Mouse (Mus musculus) CH12.LX (cell line): Measurements from ENCODE around the gene Btbd8. TPM values are rescaled to one million over a fixed set of nuclear protein-coding genes. Genes with fewer than 3 reads are reported as not detected.

Source experiments
- DNase-seq: peaks from one replicate; pipeline ENCODE4 v3.0.0-alpha.2; 2013; ENCODE audit errors: extremely low read depth
- H3K27ac ChIP-seq: 2 replicates; pipeline ENCODE4 v1.5.1; 2012; ENCODE audit warnings: low read depth, mild to moderate bottlenecking, control low read depth, moderate library complexity; ENCODE audit not compliant: insufficient read depth
- H3K27me3 ChIP-seq: replicated peaks from 2 replicates; pipeline ENCODE3; 2012; ENCODE audit warnings: inconsistent platforms
- H3K36me3 ChIP-seq, 2 experiments: replicated peaks in 1 of 2; 2 replicates each; pipeline versions ENCODE3 to v1.6.1; 2012; ENCODE audit warnings: inconsistent platforms in 1 of 2, low read length in 1 of 2, mild to moderate bottlenecking in 1 of 2, mixed read lengths in 1 of 2, moderate library complexity in 1 of 2; ENCODE audit not compliant: control insufficient read depth in 1 of 2, insufficient read depth in 1 of 2
- H3K4me1 ChIP-seq, 2 experiments: 2 replicates each; pipeline ENCODE4 v1.6.1; 2012; ENCODE audit warnings: inconsistent platforms in 1 of 2, moderate library complexity in 1 of 2; ENCODE audit not compliant: insufficient read depth in 2 of 2, control insufficient read depth in 1 of 2
- H3K4me2 ChIP-seq: 2 replicates; pipeline ENCODE4 v1.6.1; 2012; ENCODE audit warnings: low read depth, mild to moderate bottlenecking, control low read depth; ENCODE audit not compliant: poor library complexity, insufficient read depth, severe bottlenecking
- H3K4me3 ChIP-seq, 3 experiments: fragments of 150-350 bp in 1 of 3; sonication (generic) in 1 of 3; replicated peaks in 1 of 3; 2 replicates each; pipeline versions ENCODE3 to v1.5.1; 2011 to 2012; ENCODE audit warnings: low read depth in 2 of 3, low read length in 2 of 3, mild to moderate bottlenecking in 2 of 3, moderate library complexity in 2 of 3, control low read depth in 1 of 3, improper control_type of control experiment in 1 of 3, inconsistent platforms in 1 of 3, mixed read lengths in 1 of 3; ENCODE audit not compliant: poor library complexity in 1 of 3
- H3K79me2 ChIP-seq: replicated peaks from 2 replicates; pipeline ENCODE4 v1.6.1; 2012; ENCODE audit warnings: mild to moderate bottlenecking, moderate library complexity; ENCODE audit not compliant: control insufficient read depth, poor library complexity, insufficient read depth, severe bottlenecking; ENCODE audit errors: extremely low read depth
- H3K9ac ChIP-seq: 2 replicates; pipeline ENCODE4 v1.6.1; 2012; ENCODE audit warnings: low read depth, mild to moderate bottlenecking, control low read depth, moderate library complexity; ENCODE audit not compliant: insufficient read depth
- H3K9me3 ChIP-seq: replicated peaks from 2 replicates; pipeline ENCODE3; 2012; ENCODE audit warnings: low read length, inconsistent platforms, mixed read lengths
- BHLHE40 ChIP-seq: IDR thresholded peaks from 2 replicates; pipeline ENCODE4 v1.6.1; 2011; ENCODE audit warnings: mild to moderate bottlenecking, low read depth, low read length, improper control_type of control experiment
- CHD1 ChIP-seq: IDR thresholded peaks from 2 replicates; pipeline ENCODE4 v1.6.1; 2012; ENCODE audit warnings: low read depth, low read length, improper control_type of control experiment, inconsistent platforms
- CHD2 ChIP-seq: IDR thresholded peaks from 2 replicates; pipeline ENCODE4 v1.6.1; 2011; ENCODE audit warnings: low read length, improper control_type of control experiment
- ELF1 ChIP-seq: IDR thresholded peaks from 2 replicates; pipeline ENCODE4 v1.6.1; 2014; ENCODE audit warnings: low read depth, mild to moderate bottlenecking, inconsistent platforms, low read length, improper control_type of control experiment
- GABPA ChIP-seq: IDR thresholded peaks from 2 replicates; pipeline ENCODE4 v1.6.1; 2012; ENCODE audit warnings: low read depth, low read length, improper control_type of control experiment, inconsistent platforms; ENCODE audit not compliant: insufficient replicate concordance
- IRF4 ChIP-seq: IDR thresholded peaks from 2 replicates; pipeline ENCODE4 v1.6.1; 2014; ENCODE audit warnings: low read depth, mild to moderate bottlenecking, inconsistent platforms, low read length, improper control_type of control experiment
- KAT2A ChIP-seq: IDR thresholded peaks from 2 replicates; pipeline ENCODE4 v1.6.1; 2012; ENCODE audit warnings: low read length, improper control_type of control experiment, inconsistent platforms; ENCODE audit not compliant: insufficient replicate concordance
- MAX ChIP-seq: IDR thresholded peaks from 2 replicates; pipeline ENCODE4 v1.6.1; 2011; ENCODE audit warnings: low read length, improper control_type of control experiment
- MAZ ChIP-seq: IDR thresholded peaks from 2 replicates; pipeline ENCODE4 v1.6.1; 2012; ENCODE audit warnings: low read depth, mild to moderate bottlenecking, inconsistent platforms, low read length, improper control_type of control experiment, moderate library complexity
- MEF2A ChIP-seq: IDR thresholded peaks from 2 replicates; pipeline ENCODE4 v1.6.1; 2014; ENCODE audit warnings: low read depth, mild to moderate bottlenecking, inconsistent platforms, low read length, improper control_type of control experiment, borderline replicate concordance
- MYC ChIP-seq: IDR thresholded peaks from 2 replicates; pipeline ENCODE4 v1.6.1; 2011; ENCODE audit warnings: low read depth, mild to moderate bottlenecking, improper control_type of control experiment, low read length
- NRF1 ChIP-seq: IDR thresholded peaks from 2 replicates; pipeline ENCODE4 v1.6.1; 2014; ENCODE audit warnings: low read depth, mild to moderate bottlenecking, inconsistent platforms, low read length, improper control_type of control experiment, moderate library complexity
- PAX5 ChIP-seq: IDR thresholded peaks from 2 replicates; pipeline ENCODE4 v1.6.1; 2012; ENCODE audit warnings: low read length, inconsistent platforms, mixed read lengths
- RAD21 ChIP-seq: IDR thresholded peaks from 2 replicates; pipeline ENCODE4 v1.6.1; 2011; ENCODE audit warnings: low read depth, mild to moderate bottlenecking, low read length, improper control_type of control experiment, moderate library complexity
- TCF12 ChIP-seq: IDR thresholded peaks from 2 replicates; pipeline ENCODE4 v1.6.1; 2014; ENCODE audit warnings: low read depth, mild to moderate bottlenecking, inconsistent platforms, low read length, improper control_type of control experiment
- UBTF ChIP-seq: IDR thresholded peaks from 2 replicates; pipeline ENCODE4 v1.6.1; 2012; ENCODE audit warnings: low read depth, mild to moderate bottlenecking, inconsistent platforms, low read length, improper control_type of control experiment, moderate library complexity
- USF2 ChIP-seq: conservative IDR thresholded peaks from 2 replicates; pipeline ENCODE4 v1.6.1; 2011; ENCODE audit warnings: low read depth, low read length, improper control_type of control experiment
- ZC3H11A ChIP-seq: IDR thresholded peaks from 2 replicates; pipeline ENCODE4 v1.6.1; 2012; ENCODE audit warnings: low read depth, mild to moderate bottlenecking, inconsistent platforms, low read length, improper control_type of control experiment
- ZKSCAN1 ChIP-seq: IDR thresholded peaks from 2 replicates; pipeline ENCODE4 v1.6.1; 2012; ENCODE audit warnings: low read depth, inconsistent platforms, low read length, improper control_type of control experiment, borderline replicate concordance
- ZMIZ1 ChIP-seq: IDR thresholded peaks from 2 replicates; pipeline ENCODE4 v1.6.1; 2012; ENCODE audit warnings: low read depth, mild to moderate bottlenecking, inconsistent platforms, low read length, improper control_type of control experiment
- ZNF384 ChIP-seq: IDR thresholded peaks from 2 replicates; pipeline ENCODE4 v1.6.1; 2012; ENCODE audit warnings: low read depth, low read length, improper control_type of control experiment, inconsistent platforms
- dilution Hi-C: fragments of 300-500 bp; cut with MboI; formaldehyde crosslinking; loops from 2 replicates; pipeline ENCODE4 v1.14.3; 2020; ENCODE audit warnings: low sequenced_read_pairs; ENCODE audit not compliant: extremely low pct_unique_long_range_greater_than_20kb, extremely low pct_ligation_motif_present
- in situ Hi-C: fragments of 300-500 bp; cut with MboI; formaldehyde crosslinking; loops from 3 replicates; pipeline ENCODE4 v1.14.3; 2019; ENCODE audit warnings: low sequenced_read_pairs, low pct_ligation_motif_present, low pct_unique_long_range_greater_than_20kb, mixed read lengths
- polyA plus RNA-seq: library from polyadenylated mRNA; unstranded; fragments of >175 nt; gene quantifications from 2 replicates; pipeline ENCODE4 v1.2.1, GENCODE M21; 2012; ENCODE audit warnings: low read depth; ENCODE audit not compliant: insufficient read length
- total RNA-seq, 2 experiments: library from RNA; depleted of rRNA; stranded (reverse); fragments of 300-350 nt in 1 of 2; fragments of >200 nt in 1 of 2; gene quantifications; 2 replicates each; pipeline ENCODE4 v1.2.3; 2012 to 2014

The Btbd8 gene
- total and polyA plus RNA-seq, 3 experiments, result 5.1 to 5.9 (median 5.2) TPM

GRCm38 (mm10) chr5:107448784-107449183 is 11.0 kb downstream of the Btbd8 start:
- dilution Hi-C loops (no loop called here), in situ Hi-C loops (no loop called here)

GRCm38 (mm10) chr5:107449620-107450019 is 11.8 kb downstream of the Btbd8 start:
- peaks cover 2 to 3% of the 10 kb centered on the region in 2 experiments for H3K4me1 ChIP-seq
- H3K4me3 ChIP-seq, result no peak overlapping the region
- in situ Hi-C loops (no loop called here), dilution Hi-C loops (no loop called here)
- H3K79me2 ChIP-seq, result no peaks in the 10 kb centered on the region
- no peak overlapping the region for H3K27ac ChIP-seq
- no peak for DNase-seq
- H3K9ac ChIP-seq, result no peak overlapping the region
- H3K9me3 ChIP-seq, result no peaks in the 10 kb centered on the region
- H3K27me3 ChIP-seq, result no peaks in the 10 kb centered on the region
- no peak overlapping the region for H3K4me2 ChIP-seq
- peaks cover 4 to 35% of the 10 kb centered on the region in 2 experiments for H3K36me3 ChIP-seq
- TF ChIP-seq USF2, result no peak
- no peak for TF ChIP-seq MAX
- no peak for TF ChIP-seq ELF1
- no peak for TF ChIP-seq UBTF
- TF ChIP-seq IRF4, result no peak
- no peak for TF ChIP-seq RAD21
- no peak for TF ChIP-seq ZMIZ1
- no peak for TF ChIP-seq ZNF384
- TF ChIP-seq CHD1, result no peak
- TF ChIP-seq MAZ, result no peak
- no peak for TF ChIP-seq CHD2
- TF ChIP-seq KAT2A, result no peak
- TF ChIP-seq NRF1, result no peak
- no peak for TF ChIP-seq GABPA
- no peak for TF ChIP-seq PAX5
- TF ChIP-seq BHLHE40, result no peak
- no peak for TF ChIP-seq MEF2A
- no peak for TF ChIP-seq TCF12
- TF ChIP-seq MYC, result no peak
- TF ChIP-seq ZKSCAN1, result no peak

More at GRCm38 (mm10) chr5:107448784-107449183, 11.0 kb downstream of the Btbd8 start:
- no peaks in the 10 kb centered on the region for H3K27me3 ChIP-seq
- no peak for DNase-seq
- TF ChIP-seq ZC3H11A (no peak), IRF4 (peak; percentile 37; the same call in 1 of the 2 replicates)
- TF ChIP-seq, all 38 proteins: peak for 1
- Histone ChIP-seq H3K9ac (no peak overlapping the region), H3K36me3 (peaks cover 2 to 31% of the 10 kb centered on the region in 2 experiments), H3K27ac (no peak overlapping the region), H3K4me2 (no peak overlapping the region), H3K4me3 (no peak overlapping the region), H3K4me1 (no peaks in the 10 kb centered on the region), H3K9me3 (no peaks in the 10 kb centered on the region), H3K79me2 (no peaks in the 10 kb centered on the region)
